Mouse (Mus musculus): ENCODE results near the gene Disc1. TPM values are rescaled to one million over a fixed set of nuclear protein-coding genes. Genes with fewer than 3 reads are reported as not detected.
A peak's percentile ranks its signal among the peaks of the same experiment; 100 is the strongest.

Gene Disc1
- polyA plus RNA-seq, 1 experiment from 2014 or later = 0.30 TPM

DNA sequence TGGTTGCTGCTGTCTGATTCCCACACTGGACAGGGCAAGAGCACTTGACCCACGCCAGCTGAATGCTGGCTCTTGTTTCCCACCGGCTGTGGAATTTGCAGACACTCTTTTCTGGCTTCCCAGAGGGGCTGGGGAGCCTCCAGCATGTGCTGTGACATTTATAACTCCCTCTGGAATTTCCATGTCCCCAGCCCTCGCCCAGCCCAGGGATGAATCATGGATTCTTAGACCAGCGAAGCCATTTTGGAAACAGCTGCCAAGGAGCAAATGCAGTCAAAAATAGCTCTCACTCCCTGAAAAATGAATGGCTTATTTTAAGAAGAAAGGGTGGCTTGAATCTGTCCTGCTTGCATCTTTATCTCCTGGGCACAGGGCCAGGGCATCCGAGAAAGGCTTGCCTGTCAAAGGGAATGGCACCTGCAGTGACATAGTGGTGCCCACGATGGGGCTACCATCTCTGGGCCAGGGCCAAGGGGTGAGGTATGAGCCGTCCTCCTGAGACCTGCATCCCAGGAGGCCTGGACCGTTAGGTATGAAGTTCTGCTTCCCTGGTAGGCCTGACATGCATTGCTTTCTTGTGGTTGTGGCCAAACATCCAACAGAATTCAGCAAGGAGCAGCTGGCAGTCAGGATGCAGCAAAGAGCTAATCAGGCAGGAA, 239.1 kb downstream of the Disc1 start:
- Histone ChIP-seq H3K9ac (ENCODE audit: low read length) (no peak overlapping the region), H3K9me3 (replicated peaks; ENCODE audit: control insufficient read depth, low read length) (no peaks in the 10 kb centered on the region), H3K36me3 (ENCODE audit: control insufficient read depth, insufficient read depth, low read length) (no peaks in the 10 kb centered on the region), H3K27ac (ENCODE audit: low read depth, low read length) (peak overlapping the region; percentile 36; the same call in 1 of the 2 replicates), H3K4me1 (ENCODE audit: control insufficient read depth, insufficient read depth, low read length) (peaks cover 12% of the 10 kb centered on the region), H3K4me3 (ENCODE audit: low read depth, low read length) (no peak overlapping the region), H3K27me3 (replicated peaks; ENCODE audit: control insufficient read depth, insufficient read depth, low read length) (no peaks in the 10 kb centered on the region), H3K4me2 (ENCODE audit: low read length) (no peak overlapping the region)
- DNase-seq (ENCODE audit: low spot score) (no peak), ATAC-seq (peak; percentile 49; the same call in 1 of the 2 replicates)
- 46% methylated on average over 8 of the region's 8 CpGs for WGBS

- DNase-seq (ENCODE audit: low spot score) (peak; percentile 88), ATAC-seq (peak; percentile 72; the same call in 1 of the 2 replicates)
- Histone ChIP-seq H3K27me3 (replicated peaks; ENCODE audit: control insufficient read depth, insufficient read depth, low read length) (no peaks in the 10 kb centered on the region), H3K9ac (ENCODE audit: low read length) (no peak overlapping the region), H3K4me3 (ENCODE audit: low read depth, low read length) (no peak overlapping the region), H3K4me2 (ENCODE audit: low read length) (no peak overlapping the region), H3K9me3 (replicated peaks; ENCODE audit: control insufficient read depth, low read length) (no peaks in the 10 kb centered on the region), H3K36me3 (ENCODE audit: control insufficient read depth, insufficient read depth, low read length) (no peaks in the 10 kb centered on the region), H3K27ac (ENCODE audit: low read depth, low read length) (no peak overlapping the region), H3K4me1 (ENCODE audit: control insufficient read depth, insufficient read depth, low read length) (peaks cover 4% of the 10 kb centered on the region; the same call in 1 of the 2 replicates)
- 24% methylated on average over 4 of the region's 4 CpGs for WGBS
Observed at GRCm38 (mm10) chr8:125299248-125299647, 245.3 kb downstream of the Disc1 start.

DNA sequence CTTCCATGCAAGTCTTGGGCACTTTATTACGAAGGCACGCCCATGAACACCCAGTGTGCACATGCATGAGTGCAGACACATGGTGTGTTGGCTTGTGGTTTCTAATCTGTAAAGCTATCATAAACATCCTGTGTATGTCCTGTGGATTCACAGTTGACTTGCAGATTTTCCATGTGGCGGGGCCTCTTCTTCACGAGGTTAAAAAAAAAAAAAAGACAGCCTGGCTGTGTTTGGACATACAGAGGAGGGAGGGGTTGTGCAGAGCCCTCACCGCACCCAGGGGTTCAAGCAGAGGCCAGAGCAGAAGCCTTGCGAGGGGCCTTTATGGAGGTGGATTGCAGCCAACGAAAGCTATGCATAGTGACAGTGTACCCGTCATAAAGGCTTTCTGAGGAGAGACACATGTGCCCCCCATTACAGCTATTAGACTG, 248.0 kb downstream of the Disc1 start:
- Histone ChIP-seq H3K27ac (ENCODE audit: low read depth, low read length) (no peak overlapping the region), H3K4me2 (ENCODE audit: low read length) (no peak overlapping the region), H3K9me3 (replicated peaks; ENCODE audit: control insufficient read depth, low read length) (no peaks in the 10 kb centered on the region), H3K4me1 (ENCODE audit: control insufficient read depth, insufficient read depth, low read length) (peaks cover 8% of the 10 kb centered on the region), H3K36me3 (ENCODE audit: control insufficient read depth, insufficient read depth, low read length) (no peaks in the 10 kb centered on the region), H3K9ac (ENCODE audit: low read length) (no peak overlapping the region), H3K27me3 (replicated peaks; ENCODE audit: control insufficient read depth, insufficient read depth, low read length) (no peaks in the 10 kb centered on the region), H3K4me3 (ENCODE audit: low read depth, low read length) (no peak overlapping the region)
- DNase-seq (ENCODE audit: low spot score) (no peak), ATAC-seq (no peak)
- 79% methylated on average over 8 of the region's 8 CpGs for WGBS

DNA sequence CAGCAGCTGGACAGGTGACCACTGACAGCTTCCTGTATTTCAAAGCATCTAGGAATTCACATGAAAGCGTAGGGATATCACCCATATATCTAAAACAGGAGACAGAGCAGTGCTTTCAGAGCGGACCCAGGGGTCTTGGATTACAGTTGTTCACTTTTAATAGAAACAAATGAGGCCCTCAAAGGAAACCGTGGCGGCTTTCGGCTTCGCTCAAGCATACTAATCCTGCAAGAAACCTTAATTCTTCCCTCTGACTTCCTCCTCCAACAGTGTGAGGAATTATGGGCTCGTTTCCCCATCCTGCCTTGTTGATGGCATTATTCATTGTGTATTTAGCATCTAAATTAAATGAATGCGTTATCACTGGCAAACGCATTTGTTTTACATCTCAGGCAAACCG, 252.7 kb downstream of the Disc1 start:
- H3K9ac ChIP-seq (ENCODE audit: low read length) = no peak overlapping the region

DNA sequence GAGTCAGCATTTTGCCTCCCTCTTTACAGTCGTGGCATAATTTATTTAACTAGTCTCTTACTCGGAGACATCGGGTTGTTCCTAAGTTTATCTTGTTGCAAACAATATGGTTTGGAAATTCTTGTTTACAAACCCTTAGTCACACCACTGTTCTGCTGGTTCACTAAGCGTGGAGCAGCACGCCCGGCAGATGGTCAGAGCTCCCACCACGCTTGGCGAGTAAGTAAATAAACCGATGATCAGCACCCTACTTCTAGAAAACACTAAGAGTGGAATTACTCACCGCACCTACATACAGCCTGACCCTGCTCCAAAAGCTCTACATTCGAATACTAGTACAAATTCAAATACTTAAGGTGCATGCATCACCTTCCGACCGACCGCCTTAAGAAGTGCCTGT, 256.0 kb downstream of the Disc1 start:
- ATAC-seq (no peak), DNase-seq (ENCODE audit: low spot score) (no peak)
- Histone ChIP-seq H3K9ac (ENCODE audit: low read length) (no peak overlapping the region), H3K27ac (ENCODE audit: low read depth, low read length) (no peak overlapping the region), H3K4me1 (ENCODE audit: control insufficient read depth, insufficient read depth, low read length) (peaks cover 39% of the 10 kb centered on the region), H3K4me2 (ENCODE audit: low read length) (no peak overlapping the region), H3K36me3 (ENCODE audit: control insufficient read depth, insufficient read depth, low read length) (no peaks in the 10 kb centered on the region), H3K4me3 (ENCODE audit: low read depth, low read length) (no peak overlapping the region), H3K9me3 (replicated peaks; ENCODE audit: control insufficient read depth, low read length) (no peaks in the 10 kb centered on the region), H3K27me3 (replicated peaks; ENCODE audit: control insufficient read depth, insufficient read depth, low read length) (no peaks in the 10 kb centered on the region)
- WGBS = 73% methylated on average over 14 of the region's 14 CpGs

More for the DNA sequence above, 252.7 kb downstream of the Disc1 start:
- H3K4me3 ChIP-seq (ENCODE audit: low read depth, low read length) = no peak overlapping the region
- 6% methylated on average over 10 of the region's 10 CpGs for WGBS
- H3K27ac ChIP-seq (ENCODE audit: low read depth, low read length) = no peak overlapping the region
- no peaks in the 10 kb centered on the region for H3K36me3 ChIP-seq (ENCODE audit: control insufficient read depth, insufficient read depth, low read length)
- no peak for ATAC-seq
- no peak overlapping the region for H3K4me2 ChIP-seq (ENCODE audit: low read length)
- H3K27me3 ChIP-seq (replicated peaks; ENCODE audit: control insufficient read depth, insufficient read depth, low read length) = no peaks in the 10 kb centered on the region
- H3K4me1 ChIP-seq (ENCODE audit: control insufficient read depth, insufficient read depth, low read length) = peaks cover 30% of the 10 kb centered on the region
- H3K9me3 ChIP-seq (replicated peaks; ENCODE audit: control insufficient read depth, low read length) = no peaks in the 10 kb centered on the region
- peak; percentile 58 for DNase-seq (ENCODE audit: low spot score)

Small RNA genes lying within 50 kb of the gene (microRNA-seq; reads per million reads assigned to microRNA genes)
- not detected for gene Gm22197

Other genes with a start within 250 kb of the Disc1 start
- gene Gnpat, start 191.2 kb upstream of the Disc1 start, polyA plus RNA-seq (2014; fragmentation: Nextera tagmentation; extraction: Ambion mirVana) = 93.5 and 95.5 TPM in 2 replicates
- gene 2810004N23Rik, start 191.1 kb upstream of the Disc1 start, polyA plus RNA-seq (2014; fragmentation: Nextera tagmentation; extraction: Ambion mirVana) = 25.0 and 29.1 TPM in 2 replicates
- 5.9 and 7.2 TPM in 2 replicates for gene Exoc8, start 156.5 kb upstream of the Disc1 start, polyA plus RNA-seq (2014; fragmentation: Nextera tagmentation; extraction: Ambion mirVana)
- gene Sprtn, start 156.3 kb upstream of the Disc1 start, polyA plus RNA-seq (2014; fragmentation: Nextera tagmentation; extraction: Ambion mirVana) = 9.8 and 11.1 TPM in 2 replicates
- 24.4 and 25.7 TPM in 2 replicates for gene Egln1, start 104.9 kb upstream of the Disc1 start, polyA plus RNA-seq (2014; fragmentation: Nextera tagmentation; extraction: Ambion mirVana)
- 171 and 186 TPM in 2 replicates for gene Tsnax, start 41.2 kb upstream of the Disc1 start, polyA plus RNA-seq (2014; fragmentation: Nextera tagmentation; extraction: Ambion mirVana)